Mouse (Mus musculus) heart, embryonic 13.5 days (tissue): ENCODE data around the gene Depp1. TPM values are rescaled to one million over a fixed set of nuclear protein-coding genes. Genes with fewer than 3 reads are reported as not detected.
"Not testable (repeated sequence)": the region's sequence is repeated elsewhere in the genome, so short reads cannot be mapped to it uniquely, and the experiment has no call there.

Source experiments
- ATAC-seq: fragments of 200-750 bp; cut with Nextera tagmentation; 2 replicates; pipeline ENCODE4 v1.8.0; 2017; ENCODE audit warnings: moderate TSS enrichment; ENCODE audit not compliant: insufficient number of reproducible peaks, low FRiP score, low TSS enrichment; ENCODE audit errors: extremely low read depth
- H3K27ac ChIP-seq: fragments of 300-500 bp; sonication (generic); replicated peaks from 2 replicates; pipeline ENCODE4 v1.5.1; 2015; ENCODE audit warnings: moderate library complexity, mild to moderate bottlenecking, inconsistent platforms
- H3K27me3 ChIP-seq: fragments of 300-500 bp; sonication (generic); replicated peaks from 2 replicates; pipeline ENCODE4 v1.6.1; 2015; ENCODE audit warnings: mild to moderate bottlenecking, inconsistent platforms
- H3K36me3 ChIP-seq: fragments of 300-500 bp; sonication (generic); 2 replicates; pipeline ENCODE4 v1.6.1; 2015; ENCODE audit warnings: mild to moderate bottlenecking, inconsistent platforms
- H3K4me1 ChIP-seq: fragments of 300-500 bp; sonication (generic); 2 replicates; pipeline ENCODE4 v1.6.1; 2015; ENCODE audit warnings: inconsistent platforms
- H3K4me2 ChIP-seq: fragments of 300-500 bp; sonication (generic); 2 replicates; pipeline ENCODE4 v1.6.1; 2015; ENCODE audit warnings: inconsistent platforms, mild to moderate bottlenecking, moderate library complexity
- H3K4me3 ChIP-seq: fragments of 300-500 bp; sonication (generic); 2 replicates; pipeline ENCODE4 v1.5.1; 2015; ENCODE audit warnings: moderate library complexity, mild to moderate bottlenecking, inconsistent platforms
- H3K9ac ChIP-seq: fragments of 300-500 bp; sonication (generic); 2 replicates; pipeline ENCODE4 v1.6.1; 2015; ENCODE audit warnings: inconsistent platforms, mild to moderate bottlenecking, moderate library complexity
- H3K9me3 ChIP-seq: fragments of 300-500 bp; sonication (generic); 2 replicates; pipeline ENCODE4 v1.6.1; 2016; ENCODE audit warnings: inconsistent platforms
- WGBS: fragments of 180-500 bp; shearing (Covaris S2); methylation state at CpG from one replicate; pipeline ENCODE4 v1.1.7; 2015; ENCODE audit warnings: mixed read lengths; 5-methylcytosine and 5-hydroxymethylcytosine counted together
- polyA plus RNA-seq: library from polyadenylated mRNA; unstranded; fragments of >200 nt; fragmentation: Nextera tagmentation; extraction: Ambion mirVana; gene quantifications from 2 replicates; pipeline ENCODE4 v1.2.1, GENCODE M21; 2015

Gene Depp1
- 16.1 and 17.5 TPM in 2 replicates for polyA plus RNA-seq

- Histone ChIP-seq H3K4me2 (peak within 1 kb of the TSS; percentile 62), H3K9me3 (no peaks in the 10 kb centered on the region), H3K36me3 (no peaks in the 10 kb centered on the region), H3K4me3 (peak within 1 kb of the TSS; percentile 43), H3K27me3 (no peaks in the 10 kb centered on the region), H3K9ac (peak within 1 kb of the TSS; percentile 77), H3K27ac (peak within 1 kb of the TSS; percentile 83), H3K4me1 (peaks cover 46% of the 10 kb centered on the region)
- ATAC-seq: no peak
- WGBS: 15% methylated on average over 6 of the region's 6 CpGs
Measured at GRCm38 (mm10) chr6:116650406-116650805, at the start of gene Depp1. Gene Depp1, plus strand, starts transcription at chr6:116650609.

- not testable (repeated sequence) for ATAC-seq, H3K36me3 ChIP-seq, H3K9ac ChIP-seq
Measured at GRCm38 (mm10) chr6:116600969-116601368, 49.4 kb upstream of the Depp1 start.

DNA sequence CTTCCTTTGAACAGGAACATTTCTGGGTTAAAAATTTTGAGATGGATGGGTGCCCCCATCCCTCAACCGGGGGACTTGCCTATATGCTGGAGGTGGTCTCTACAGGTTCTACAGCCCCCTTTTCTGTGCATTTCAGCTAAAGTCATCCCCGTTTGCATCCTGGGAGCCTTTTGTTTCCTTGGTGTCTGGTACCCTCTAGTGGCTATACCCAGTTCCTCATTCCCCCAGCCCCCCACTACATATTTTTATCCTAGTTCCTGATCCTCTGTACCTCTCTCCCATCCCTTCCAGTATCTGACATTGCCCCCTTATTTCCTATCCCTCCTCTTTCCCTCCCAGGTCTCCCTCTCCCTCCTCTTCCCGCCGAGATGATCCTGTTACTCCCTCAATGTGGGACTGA lies 43.2 kb upstream of the Depp1 start:
- WGBS: 28% methylated on average over 4 of the region's 4 CpGs
- Histone ChIP-seq H3K4me3 (no peak overlapping the region), H3K27me3 (no peaks in the 10 kb centered on the region), H3K4me1 (no peaks in the 10 kb centered on the region), H3K9me3 (no peaks in the 10 kb centered on the region), H3K4me2 (no peak overlapping the region), H3K27ac (no peak overlapping the region), H3K36me3 (no peaks in the 10 kb centered on the region), H3K9ac (no peak overlapping the region)
- no peak for ATAC-seq

More at GRCm38 (mm10) chr6:116600969-116601368, 49.4 kb upstream of the Depp1 start:
- not testable (repeated sequence) for H3K4me2 ChIP-seq, H3K27me3 ChIP-seq, H3K4me3 ChIP-seq, H3K27ac ChIP-seq, H3K9me3 ChIP-seq, H3K4me1 ChIP-seq

DNA sequence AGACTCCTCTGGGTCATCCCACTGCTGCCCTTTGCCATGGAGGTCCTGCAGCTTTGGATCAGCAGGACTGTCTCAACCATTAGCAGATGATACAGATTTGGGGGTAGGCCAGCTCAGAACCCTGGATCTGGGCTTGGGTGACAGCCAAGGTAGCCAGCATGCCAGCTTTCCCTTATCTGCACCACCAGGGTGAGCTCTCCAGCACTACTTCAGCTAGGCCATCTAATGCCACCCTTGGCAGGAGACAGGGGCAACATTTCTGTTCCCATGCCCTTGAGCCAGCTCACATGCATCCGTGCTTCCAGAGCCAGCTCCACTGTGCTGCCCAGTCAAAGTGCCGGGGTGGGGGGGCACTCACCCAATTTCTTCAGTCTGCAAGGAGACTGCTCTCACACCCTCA lies 34.7 kb upstream of the Depp1 start:
- 83% methylated on average over 2 of the region's 2 CpGs for WGBS
- no peak overlapping the region for H3K4me2 ChIP-seq

DNA sequence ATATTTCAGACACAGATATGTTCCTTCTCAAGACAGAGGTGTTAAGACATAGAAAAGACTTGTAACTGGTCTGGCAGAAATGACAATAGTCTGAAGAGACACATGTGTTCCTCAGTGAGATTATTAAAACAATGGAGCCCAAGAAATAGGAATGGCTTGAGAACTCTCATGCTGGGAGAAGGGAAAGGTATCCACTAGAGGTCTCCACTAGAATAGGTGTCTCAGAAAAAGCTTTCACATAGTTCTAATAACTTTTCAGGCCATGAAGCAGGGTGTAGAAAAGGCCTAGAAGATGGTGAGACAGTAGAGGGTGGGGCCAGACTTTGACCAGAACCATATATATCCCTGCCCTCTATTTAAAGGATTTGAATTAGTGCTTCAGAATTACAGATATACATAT lies 32.3 kb upstream of the Depp1 start:
- no peaks in the 10 kb centered on the region for H3K27me3 ChIP-seq
- no peaks in the 10 kb centered on the region for H3K36me3 ChIP-seq
- H3K4me3 ChIP-seq: no peak overlapping the region
- no peaks in the 10 kb centered on the region for H3K9me3 ChIP-seq
- ATAC-seq: no peak
- no peaks in the 10 kb centered on the region for H3K4me1 ChIP-seq
- H3K9ac ChIP-seq: no peak overlapping the region
- no peak overlapping the region for H3K4me2 ChIP-seq
- no peak overlapping the region for H3K27ac ChIP-seq

More for the DNA sequence above, 34.7 kb upstream of the Depp1 start:
- Histone ChIP-seq H3K27ac (no peak overlapping the region), H3K36me3 (no peaks in the 10 kb centered on the region), H3K9me3 (no peaks in the 10 kb centered on the region), H3K9ac (no peak overlapping the region), H3K4me3 (no peak overlapping the region), H3K4me1 (no peaks in the 10 kb centered on the region), H3K27me3 (no peaks in the 10 kb centered on the region)
- no peak for ATAC-seq

- no peak overlapping the region for H3K9ac ChIP-seq
- H3K27ac ChIP-seq: no peak overlapping the region
- no peaks in the 10 kb centered on the region for H3K27me3 ChIP-seq
- peaks cover 21% of the 10 kb centered on the region for H3K36me3 ChIP-seq
- H3K4me2 ChIP-seq: no peak overlapping the region
- no peak for ATAC-seq
- 65% methylated on average over 8 of the region's 8 CpGs for WGBS
- H3K4me1 ChIP-seq: no peaks in the 10 kb centered on the region
- no peak overlapping the region for H3K4me3 ChIP-seq
- no peaks in the 10 kb centered on the region for H3K9me3 ChIP-seq
Measured at GRCm38 (mm10) chr6:116621318-116622023, 28.9 kb upstream of the Depp1 start.

DNA sequence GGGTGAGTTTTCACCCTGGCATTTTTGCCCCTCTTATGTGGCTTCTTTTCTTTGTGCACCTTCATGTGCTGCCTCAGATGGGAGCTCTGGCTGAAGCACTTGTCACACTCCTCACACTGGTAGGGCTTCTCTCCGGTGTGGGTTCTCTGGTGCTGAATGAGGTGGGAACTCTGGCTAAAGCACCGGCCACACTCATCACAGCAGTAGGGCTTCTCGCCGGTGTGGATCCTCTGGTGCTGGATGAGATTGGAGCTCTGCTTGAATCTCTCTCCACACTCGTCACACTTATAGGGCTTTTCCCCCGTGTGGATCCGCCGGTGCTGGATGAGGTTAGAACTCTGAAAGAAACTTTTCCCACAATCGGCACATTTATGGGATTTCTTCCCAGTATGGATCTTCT lies 24.0 kb upstream of the Depp1 start:
- H3K4me2 ChIP-seq, H3K9ac ChIP-seq, H3K27ac ChIP-seq, ATAC-seq, H3K9me3 ChIP-seq, H3K4me3 ChIP-seq, H3K27me3 ChIP-seq: not testable (repeated sequence)
- WGBS: 92% methylated on average over 9 of the region's 9 CpGs
- peaks cover 13% of the 10 kb centered on the region for H3K4me1 ChIP-seq
- H3K36me3 ChIP-seq: peaks cover 27% of the 10 kb centered on the region

- peaks cover 27% of the 10 kb centered on the region for H3K36me3 ChIP-seq
- peaks cover 13% of the 10 kb centered on the region for H3K4me1 ChIP-seq
- peak overlapping the region; percentile 85 for H3K4me2 ChIP-seq
- no peaks in the 10 kb centered on the region for H3K9me3 ChIP-seq
- peak overlapping the region; percentile 92 for H3K27ac ChIP-seq
- WGBS: 21% methylated on average over 9 of the region's 9 CpGs
- peak overlapping the region; percentile 93 for H3K4me3 ChIP-seq
- H3K27me3 ChIP-seq: no peaks in the 10 kb centered on the region
- no peak for ATAC-seq
- peak overlapping the region; percentile 99 for H3K9ac ChIP-seq
Measured at GRCm38 (mm10) chr6:116628095-116628494, 22.3 kb upstream of the Depp1 start.

GRCm38 (mm10) chr6:116628539-116629171 lies 21.8 kb upstream of the Depp1 start, which contains the start of gene Zfp422:
Gene Zfp422, minus strand, starts transcription at chr6:116628999.
- peak; percentile 61; the same call in 1 of the 2 replicates for ATAC-seq

DNA sequence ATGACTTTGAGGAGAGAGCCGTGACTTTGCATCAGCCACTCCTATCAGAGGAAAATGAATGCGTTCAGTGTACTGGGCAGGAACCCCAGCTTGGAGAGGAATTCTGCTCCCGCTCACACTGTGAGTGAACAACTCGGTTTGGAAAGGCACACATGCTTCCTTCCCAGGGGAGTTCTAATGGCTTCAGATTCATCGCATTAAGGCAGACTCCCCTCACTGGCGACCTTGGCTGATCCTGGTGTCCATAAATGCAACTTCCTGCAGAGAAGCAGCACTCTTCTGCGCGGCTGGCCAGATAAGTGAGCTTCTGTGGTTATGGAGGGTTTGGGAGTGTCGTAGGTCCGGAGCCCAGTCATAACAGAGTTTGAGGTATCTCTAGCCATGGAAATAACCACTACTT lies 20.6 kb upstream of the Depp1 start:
- no peak overlapping the region for H3K4me2 ChIP-seq
- ATAC-seq: no peak
- WGBS: 79% methylated on average over 10 of the region's 10 CpGs
- no peak overlapping the region for H3K9ac ChIP-seq
- peaks cover 21% of the 10 kb centered on the region for H3K4me1 ChIP-seq
- H3K4me3 ChIP-seq: no peak overlapping the region
- no peak overlapping the region for H3K27ac ChIP-seq
- no peaks in the 10 kb centered on the region for H3K27me3 ChIP-seq
- peaks cover 21% of the 10 kb centered on the region for H3K36me3 ChIP-seq
- no peaks in the 10 kb centered on the region for H3K9me3 ChIP-seq

More at GRCm38 (mm10) chr6:116628539-116629171, 21.8 kb upstream of the Depp1 start, which contains the start of gene Zfp422:
- no peaks in the 10 kb centered on the region for H3K9me3 ChIP-seq
- H3K4me1 ChIP-seq: peaks cover 13% of the 10 kb centered on the region
- peak within 1 kb of the TSS; percentile 93 for H3K4me3 ChIP-seq
- H3K27ac ChIP-seq: peak within 1 kb of the TSS; percentile 92
- under 1% methylated on average over 46 of the region's 56 CpGs for WGBS
- peaks cover 27% of the 10 kb centered on the region for H3K36me3 ChIP-seq
- H3K27me3 ChIP-seq: no peaks in the 10 kb centered on the region
- peak within 1 kb of the TSS; percentile 85 for H3K4me2 ChIP-seq
- peak within 1 kb of the TSS; percentile 99 for H3K9ac ChIP-seq

- Histone ChIP-seq H3K9me3 (no peaks in the 10 kb centered on the region), H3K27me3 (no peaks in the 10 kb centered on the region), H3K27ac (no peak overlapping the region), H3K9ac (no peak overlapping the region), H3K4me3 (no peak overlapping the region), H3K4me1 (peaks cover 44% of the 10 kb centered on the region), H3K4me2 (no peak overlapping the region), H3K36me3 (no peaks in the 10 kb centered on the region; the same call in 1 of the 2 replicates)
- WGBS: 30% methylated on average over 1 of the region's 1 CpGs
- no peak for ATAC-seq
Measured at GRCm38 (mm10) chr6:116632129-116632528, 18.3 kb upstream of the Depp1 start.
